Mouse (Mus musculus) adrenal gland, postnatal 10 days (tissue): ENCODE data around the gene Cxcr5. TPM values are rescaled to one million over a fixed set of nuclear protein-coding genes. Genes with fewer than 3 reads are reported as not detected.
A peak's percentile ranks its signal among the peaks of the same experiment; 100 is the strongest.

Source experiments
- DNase-seq: peaks from one replicate; pipeline ENCODE4 v3.0.0; 2021; ENCODE audit warnings: mixed read lengths
- total RNA-seq, 2 experiments: library from RNA; stranded (reverse); gene quantifications; 2 replicates each; pipeline ENCODE4 v1.2.3; 2021

Cxcr5 gene
- total RNA-seq, 2 experiments from 2014 or later: 1.0 to 1.4 TPM

DNA sequence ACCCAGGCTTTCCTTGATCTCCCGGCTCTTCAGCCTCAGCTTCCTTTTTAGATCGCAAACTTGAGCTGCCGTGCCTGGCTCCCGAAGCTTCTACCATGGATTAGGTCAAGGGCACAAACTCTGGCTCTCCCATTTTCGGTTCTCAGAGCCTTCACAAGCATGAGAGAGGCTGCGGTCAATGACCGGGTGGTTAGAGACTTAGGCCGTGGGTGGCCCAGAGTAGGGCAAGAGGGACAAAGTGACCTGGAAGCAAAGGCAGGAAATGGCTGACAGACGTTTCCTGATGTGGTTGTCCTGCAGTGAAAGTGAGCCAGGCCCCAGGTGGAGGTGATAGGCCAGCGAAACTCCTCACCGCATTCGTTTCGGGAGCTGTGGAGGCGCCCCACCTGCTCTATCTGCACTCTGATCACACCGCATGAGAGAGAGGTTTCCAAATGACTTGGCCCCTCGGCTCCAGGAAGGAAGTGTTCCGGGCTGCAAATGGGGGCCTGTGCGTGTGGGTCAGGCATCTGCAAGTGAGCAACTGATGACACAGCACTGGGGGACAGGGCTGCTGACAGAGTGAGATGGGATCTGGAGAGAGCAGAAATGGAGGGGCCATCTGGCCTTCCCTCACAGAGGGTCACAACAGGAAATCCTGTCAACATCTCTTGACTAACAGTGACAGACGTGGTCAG is 23.9 kb downstream of the Cxcr5 start:
- no peak for DNase-seq

DNA sequence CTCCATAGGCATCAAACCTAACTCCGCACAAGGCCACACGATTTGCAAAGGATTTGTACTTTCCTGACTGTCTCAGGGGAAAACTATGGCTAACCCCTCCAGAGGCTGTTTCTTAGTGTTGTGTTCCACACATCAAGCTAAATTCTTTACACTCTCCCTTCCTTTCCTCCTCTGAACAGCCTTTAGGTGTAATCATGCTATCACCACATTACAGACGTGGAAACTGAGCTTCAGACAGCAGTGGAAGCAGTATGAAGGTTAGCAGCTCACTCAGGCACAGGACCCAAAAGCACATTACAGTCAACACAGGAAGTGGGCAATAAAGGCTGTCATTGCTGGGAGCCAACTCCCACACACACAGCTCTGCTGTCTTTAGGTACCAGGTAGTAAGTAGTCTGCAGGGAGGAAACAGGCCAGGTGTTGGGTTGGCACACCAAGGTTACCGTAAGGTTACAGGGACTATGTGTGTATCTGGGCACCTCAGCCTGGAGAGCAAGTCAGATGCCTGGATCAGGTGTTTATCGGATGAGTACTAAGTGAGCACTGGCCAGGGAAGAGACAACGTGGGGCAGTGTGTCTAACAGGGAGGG is 28.6 kb downstream of the Cxcr5 start:
- DNase-seq: no peak

DNA sequence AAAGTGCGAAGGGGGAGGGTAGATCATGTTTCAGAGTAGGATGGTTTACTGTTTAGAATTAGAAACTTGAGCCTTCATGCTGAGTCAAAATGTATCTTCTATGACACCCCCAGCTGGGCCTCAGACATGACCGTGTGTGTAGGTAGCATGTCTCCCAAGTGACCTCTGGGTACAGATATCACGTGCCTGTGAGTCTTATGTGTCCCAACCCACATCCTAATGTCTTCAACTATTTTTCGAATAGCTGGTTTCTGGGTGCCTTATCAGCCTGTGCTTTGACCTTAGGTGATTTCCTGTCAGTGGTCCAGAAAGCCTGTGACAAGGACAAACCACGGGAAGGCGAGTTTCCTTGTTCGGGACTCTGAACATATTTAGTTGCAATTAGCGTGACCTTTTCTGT is 33.3 kb downstream of the Cxcr5 start:
- no peak for DNase-seq

DNA sequence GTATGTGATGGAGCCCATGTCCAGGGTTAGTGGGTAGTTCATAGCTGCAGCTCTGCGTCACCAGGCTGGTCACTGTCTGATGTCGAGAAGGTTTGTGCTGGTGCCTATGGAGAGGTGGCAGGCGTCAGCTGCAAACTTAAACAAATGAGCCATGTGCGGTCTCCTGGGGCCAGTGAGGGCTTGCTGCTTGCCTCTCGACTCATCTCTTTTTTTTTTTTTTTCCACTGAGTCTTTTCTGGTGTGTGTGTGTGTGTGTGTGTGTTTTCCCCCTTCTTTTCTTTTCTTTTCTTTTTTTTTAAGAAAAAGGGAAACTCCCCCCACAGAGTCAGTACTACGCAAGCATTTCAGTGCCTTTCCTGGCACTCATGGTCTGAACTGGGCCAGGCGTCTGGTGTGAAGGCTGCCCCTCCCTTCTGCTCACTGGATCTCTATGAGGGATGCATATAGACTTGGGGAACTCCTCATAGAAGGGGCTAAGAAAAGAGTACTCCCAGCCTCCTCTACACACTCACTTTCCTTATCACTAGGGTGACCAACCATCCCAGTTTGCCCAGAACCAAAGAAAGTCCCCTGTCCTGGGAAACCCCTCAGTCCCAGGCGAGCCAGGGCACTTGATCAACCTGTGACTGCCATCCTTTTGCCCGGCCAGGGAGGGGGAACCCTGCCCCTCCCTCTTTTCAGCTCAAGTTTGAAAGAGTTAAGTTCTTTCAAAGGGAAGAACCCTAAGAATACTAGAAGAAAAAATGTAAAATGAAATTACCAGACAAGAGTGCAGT is 35.2 kb downstream of the Cxcr5 start:
- no peak for DNase-seq

DNA sequence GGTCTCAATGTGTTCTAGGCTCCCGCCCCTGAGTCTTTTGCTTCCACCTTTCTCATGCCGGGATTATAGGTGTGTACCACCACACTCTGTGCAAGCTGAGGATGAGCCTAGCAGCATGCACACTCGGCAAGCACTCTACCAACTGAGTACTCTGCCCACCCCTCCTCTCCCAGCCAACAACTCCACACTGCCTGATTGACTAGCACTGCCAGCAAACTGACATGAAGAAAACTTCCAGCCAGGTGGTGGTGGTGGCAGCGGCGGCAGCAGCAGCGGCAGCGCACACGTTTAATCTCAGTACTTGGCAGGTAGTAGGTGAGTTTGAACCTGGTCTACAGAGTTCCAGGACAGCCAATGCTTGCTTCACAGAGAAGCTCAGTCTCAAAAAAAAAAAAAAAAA is 36.1 kb downstream of the Cxcr5 start:
- no peak for DNase-seq

DNA sequence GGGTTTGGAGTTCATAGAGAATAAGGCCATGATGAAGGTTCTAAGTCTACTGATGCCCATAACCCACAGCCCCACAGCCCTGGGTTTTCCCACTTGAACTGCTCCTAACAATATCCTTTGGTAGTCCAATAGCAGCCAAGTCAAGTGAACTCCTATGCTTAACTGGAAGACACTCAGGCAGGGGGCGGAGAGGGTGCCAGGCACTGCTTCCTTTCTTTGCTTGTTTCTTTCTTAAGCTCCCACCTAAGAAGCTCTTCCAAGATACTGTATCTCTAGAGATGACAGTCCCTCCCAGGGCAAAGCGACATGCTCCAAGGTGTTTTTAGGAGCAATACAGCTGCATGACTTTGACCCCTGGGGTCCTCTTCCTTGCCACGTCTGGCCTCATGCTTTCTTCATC is 36.7 kb downstream of the Cxcr5 start:
- no peak for DNase-seq

DNA sequence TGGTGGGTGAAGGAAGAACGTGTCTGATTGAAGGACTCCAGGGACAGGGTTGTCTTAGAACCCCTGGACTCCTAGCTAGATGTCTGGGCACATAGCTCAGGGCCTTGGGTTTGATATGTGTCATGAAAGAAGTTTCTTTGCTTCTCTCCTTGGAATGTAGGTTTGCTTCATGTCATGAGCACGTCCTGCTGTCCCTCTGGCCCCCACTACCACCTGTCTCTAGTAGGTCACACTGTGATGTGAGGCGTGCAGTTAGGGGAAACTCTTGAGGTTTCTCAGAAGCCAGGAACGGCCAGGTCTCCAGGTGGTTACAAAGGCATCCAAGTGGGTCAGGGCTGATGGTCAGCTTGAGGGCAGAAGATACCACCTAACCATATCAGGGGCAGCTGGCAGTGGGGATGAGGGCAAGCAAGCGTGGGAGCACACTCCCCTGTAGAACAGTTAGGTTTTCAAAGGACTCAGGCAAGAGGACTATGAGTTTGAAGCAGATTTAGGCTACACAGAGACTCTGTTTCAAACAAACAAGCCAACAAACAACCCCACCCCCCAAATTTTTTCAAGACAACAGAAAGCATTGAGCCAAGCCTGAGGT is 37.3 kb downstream of the Cxcr5 start:
- no peak for DNase-seq

DNA sequence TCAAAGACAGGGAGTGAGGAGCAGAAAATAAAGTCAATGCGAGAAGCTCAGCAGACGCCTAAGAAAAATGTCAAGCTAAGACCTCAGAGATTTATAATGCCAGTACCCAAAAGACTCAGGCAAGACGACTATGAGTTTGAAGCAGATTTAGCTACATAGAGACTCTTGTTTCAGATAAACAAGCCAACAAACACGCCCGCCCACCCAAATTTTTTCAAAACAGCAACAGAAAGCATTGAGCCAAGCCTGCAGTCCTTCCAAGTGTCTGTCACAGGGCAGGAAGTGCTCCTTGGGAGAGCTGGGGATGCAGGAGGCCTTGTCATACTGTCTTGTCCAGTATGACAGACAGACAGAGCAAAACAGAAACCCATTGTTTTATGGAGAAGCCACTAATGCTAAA is 38.0 kb downstream of the Cxcr5 start:
- DNase-seq: no peak

DNA sequence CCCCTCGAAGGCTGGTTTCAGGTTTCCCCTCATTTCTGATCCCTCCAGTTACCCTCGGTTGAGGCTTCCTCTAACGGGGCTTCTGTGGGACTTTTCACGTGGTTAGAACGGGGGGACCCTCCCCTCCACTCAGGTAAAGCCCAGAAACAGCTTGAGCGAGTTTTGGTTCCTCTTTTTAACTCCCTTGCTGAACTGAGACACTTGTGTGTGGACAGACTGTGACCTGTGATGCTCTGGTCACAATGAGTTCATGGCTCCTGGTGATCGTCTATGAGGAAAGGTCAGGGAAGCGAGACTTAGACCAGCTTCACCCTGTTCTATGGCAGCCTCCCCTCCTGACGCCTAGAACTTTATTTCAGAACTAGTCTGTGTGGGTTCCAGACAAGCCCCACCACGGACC is 39.8 kb downstream of the Cxcr5 start:
- no peak for DNase-seq

DNA sequence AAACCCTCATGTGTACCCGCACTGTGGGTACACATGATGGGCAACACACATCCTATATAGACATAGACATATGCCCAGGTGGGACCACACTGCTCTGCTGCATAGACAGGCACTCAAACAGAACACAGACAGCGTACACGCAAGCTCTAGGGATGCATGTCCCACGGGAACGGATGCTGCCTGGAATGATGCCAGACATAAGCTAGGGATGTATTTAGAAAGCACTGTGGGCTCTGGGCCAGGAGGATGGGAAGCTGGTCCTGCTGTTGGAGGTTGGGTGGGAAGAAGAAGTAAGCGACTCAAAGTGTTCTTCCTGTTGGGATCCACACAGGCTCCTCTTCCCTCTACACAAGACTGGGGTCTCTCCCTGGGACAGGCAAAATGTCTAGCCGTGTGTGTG is 43.6 kb downstream of the Cxcr5 start:
- peak; percentile 26 for DNase-seq

DNA sequence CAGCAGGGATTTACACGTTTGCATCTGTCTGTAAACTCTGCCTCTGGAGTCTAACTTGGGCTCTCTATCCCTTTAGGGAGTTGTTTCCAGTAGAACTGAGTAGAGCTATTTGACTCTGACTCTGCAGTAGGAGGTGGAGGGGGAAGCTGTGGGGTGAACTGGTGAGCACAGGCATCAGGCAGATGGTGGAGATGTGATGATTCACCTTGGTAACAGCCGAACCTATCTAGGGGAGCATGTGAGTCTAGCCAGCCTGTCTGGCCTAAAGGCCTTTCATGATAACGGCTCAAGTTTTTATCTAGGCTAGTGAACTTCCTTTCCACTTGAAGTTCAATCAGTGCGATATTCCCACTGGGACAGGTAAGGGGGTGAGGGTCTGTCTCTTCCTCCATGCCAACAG is 44.3 kb downstream of the Cxcr5 start:
- no peak for DNase-seq

DNA sequence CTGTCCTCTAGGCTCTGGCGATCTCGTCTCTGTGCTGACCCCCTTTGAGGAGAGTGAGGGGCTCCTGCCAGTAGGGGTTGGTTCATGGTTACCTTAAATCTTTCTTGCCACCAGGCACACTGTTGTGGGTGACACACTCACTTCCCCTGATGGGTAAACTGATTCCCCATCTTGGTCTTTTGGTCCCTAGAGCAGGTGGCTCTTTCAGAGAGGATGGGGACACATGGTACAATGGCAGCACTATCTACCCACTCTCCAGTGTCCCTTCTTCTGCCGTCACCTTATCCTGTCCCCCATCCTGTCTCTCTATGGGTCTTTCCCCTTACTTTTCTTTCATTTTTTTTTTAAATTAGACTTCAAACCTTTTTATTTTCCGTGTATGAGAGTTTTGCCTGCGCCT is 45.8 kb downstream of the Cxcr5 start:
- DNase-seq: no peak

DNA sequence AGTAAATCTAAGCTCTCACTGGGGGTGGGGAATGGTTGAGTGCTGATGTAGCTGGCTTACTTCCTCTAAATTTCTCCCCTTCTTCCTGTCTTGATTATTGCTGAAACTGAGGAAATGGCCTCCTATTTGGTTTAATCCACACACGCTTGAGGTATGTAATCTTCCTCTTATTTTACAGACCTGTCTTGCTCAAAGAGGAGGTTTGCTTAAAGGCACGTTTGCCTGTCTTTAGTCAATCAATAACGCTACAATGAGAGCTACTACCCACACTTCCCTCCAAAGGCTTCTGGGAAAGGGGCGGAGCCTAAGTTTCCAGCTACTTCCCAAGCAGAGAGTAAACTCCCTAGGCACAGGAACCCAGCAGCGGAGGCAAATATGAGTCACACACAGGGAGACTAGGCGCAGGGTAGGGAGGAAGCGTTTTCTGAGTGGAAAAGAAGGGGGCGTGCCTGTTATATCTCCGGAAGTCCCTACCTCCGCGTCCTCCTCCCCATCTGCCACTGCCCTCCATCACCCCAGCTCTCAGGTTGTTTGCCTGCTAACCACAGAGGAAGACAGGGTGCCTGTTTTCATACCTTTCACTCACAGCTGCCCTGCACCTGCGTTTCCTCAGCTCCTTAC is 46.4 kb downstream of the Cxcr5 start:
- DNase-seq: peak; percentile 61

DNA sequence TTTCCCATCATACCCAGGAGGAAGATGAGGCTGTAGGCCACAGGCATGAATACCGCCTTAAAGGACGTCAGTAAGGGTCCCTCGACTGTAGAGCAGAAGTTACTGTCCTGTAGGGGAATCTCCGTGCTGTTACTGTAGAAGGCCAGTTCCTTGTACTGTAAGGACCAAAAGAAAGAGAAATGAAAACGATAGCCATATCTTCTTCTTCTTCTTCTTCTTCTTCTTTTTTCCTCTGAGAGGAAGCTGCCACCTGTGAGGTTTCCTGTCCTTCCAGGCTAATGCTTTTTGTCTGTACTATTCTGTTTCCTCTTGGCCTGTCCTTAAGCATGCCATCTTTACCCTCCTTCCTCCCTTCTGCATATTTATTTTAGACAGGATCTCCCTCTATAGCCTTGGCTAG is 47.5 kb downstream of the Cxcr5 start:
- no peak for DNase-seq

DNA sequence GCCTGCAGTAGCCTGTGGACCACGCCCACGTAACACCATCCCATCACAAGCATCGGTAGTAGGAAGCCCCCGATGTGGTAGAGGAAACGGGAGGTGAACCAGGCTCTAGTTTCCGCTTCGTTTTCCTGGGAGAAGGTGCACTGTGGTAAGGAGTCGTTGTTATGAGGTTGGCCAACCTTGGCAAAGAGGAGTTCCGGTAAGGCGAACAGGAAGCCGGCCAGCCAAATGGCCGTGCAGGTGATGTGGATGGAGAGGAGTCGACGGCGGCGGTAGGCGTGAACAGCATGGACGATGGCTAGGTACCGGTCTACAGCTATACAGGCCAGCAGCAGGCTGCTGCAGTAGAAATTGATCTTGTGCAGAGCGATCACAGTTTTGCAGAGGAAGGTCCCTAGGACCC is 48.1 kb downstream of the Cxcr5 start:
- no peak for DNase-seq

DNA sequence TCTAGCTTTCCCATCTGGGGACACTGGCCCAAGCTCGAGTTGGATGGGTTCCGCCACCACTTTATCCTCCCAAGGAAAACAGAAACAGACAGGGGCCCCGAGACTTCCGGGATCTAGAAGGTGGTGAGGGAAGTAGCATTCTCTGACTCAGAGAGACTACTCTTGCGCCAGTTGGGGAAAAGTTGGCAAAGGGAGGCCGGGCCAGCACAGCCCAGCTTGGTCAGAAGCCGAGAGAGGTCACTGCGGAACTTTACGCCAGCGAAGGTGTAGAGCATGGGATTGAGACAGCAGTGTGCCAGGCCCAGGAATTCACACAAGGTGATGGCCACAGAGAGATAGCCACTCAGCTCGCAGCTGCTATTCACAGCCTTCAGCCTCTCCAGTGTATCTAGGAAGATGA is 48.6 kb downstream of the Cxcr5 start:
- DNase-seq: peak; percentile 61

DNA sequence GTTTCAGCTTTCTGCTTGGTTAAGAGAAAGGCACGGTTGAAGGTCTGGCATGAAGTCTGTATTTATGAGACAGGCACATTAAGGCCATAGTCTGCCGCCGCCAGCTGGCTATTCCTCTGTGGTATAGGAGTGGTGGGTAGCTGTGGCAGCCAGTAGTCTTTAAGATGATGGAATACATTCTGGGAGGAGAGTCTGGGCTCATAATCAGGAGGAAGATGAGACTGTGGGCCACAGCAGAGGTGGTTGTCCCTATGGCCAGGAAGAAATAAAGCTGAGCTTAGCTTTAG is 49.0 kb downstream of the Cxcr5 start:
- no peak for DNase-seq

DNA sequence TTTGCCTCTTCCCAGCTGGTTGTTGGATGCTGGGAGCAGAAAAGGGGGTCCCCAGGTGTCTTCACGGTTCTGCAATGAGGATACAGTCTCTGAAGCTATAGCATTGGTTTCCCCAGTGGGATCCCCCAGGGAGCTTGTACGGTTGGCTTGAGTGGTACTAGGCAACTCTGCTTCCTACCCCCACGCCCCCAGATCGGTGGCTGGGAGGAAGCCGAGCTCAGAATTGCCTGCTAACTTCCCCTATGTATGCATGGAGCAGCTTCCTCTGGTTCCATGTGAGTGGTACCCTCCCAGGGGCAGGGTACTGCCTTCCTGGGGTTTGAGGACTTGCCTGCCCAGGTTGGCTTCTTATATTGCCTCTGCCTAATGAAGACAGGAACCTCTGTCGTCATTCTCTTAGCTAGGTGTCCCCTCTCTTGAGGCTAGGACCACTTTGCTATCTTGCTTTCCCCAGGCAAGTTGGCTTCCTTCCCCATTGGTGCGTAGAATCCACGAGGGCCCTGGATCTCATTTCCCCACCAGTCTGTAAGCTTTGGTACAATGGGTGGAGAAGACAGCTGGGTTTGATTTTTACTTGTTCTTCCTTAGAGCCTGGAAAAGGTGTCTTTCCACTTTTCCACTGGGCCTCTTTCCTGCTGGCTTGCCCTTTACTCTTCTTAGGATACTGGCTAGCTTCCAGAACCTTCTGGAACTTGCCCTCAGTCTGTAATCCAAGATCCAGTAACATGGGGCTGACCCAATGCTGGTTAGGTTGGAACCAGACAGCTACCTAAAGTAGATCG is 49.6 kb downstream of the Cxcr5 start:
- DNase-seq: peak; percentile 27

DNA sequence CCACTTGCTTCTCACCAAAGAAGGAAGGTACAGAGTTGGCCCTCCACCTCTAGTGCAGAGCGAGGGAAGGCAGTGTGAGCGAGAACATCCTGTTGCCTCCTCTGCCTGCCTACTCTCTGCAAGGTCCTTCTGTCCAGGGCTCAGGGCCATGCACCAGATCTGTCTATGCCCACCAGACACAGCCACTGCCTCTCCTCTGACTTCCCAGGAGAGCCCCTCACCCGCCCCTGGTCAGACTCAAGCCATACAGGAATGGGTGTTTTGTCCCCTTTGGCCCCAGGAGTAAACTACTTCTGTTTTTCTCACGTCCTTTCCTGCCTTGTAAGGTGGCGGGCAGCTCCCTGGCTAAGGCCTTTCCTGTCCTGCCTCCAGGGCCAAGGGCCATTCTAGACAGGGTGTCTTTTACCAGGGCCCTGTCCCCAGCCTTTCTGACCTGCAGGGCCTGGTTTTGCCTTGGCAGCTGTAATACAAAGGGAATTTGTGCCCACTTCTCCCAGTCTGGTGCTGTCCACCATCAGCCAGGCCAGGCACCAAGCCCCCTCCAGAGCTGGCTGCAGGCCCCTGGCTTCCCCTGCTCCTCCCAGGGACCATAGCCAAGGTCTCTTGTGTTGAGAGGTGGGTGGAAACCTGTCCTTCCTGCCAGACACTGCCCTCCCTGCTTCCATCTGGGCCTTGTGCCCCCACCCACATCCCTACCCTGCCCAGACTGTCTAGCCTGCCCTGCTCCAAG is 50.6 kb downstream of the Cxcr5 start:
- DNase-seq: peak; percentile 58

DNA sequence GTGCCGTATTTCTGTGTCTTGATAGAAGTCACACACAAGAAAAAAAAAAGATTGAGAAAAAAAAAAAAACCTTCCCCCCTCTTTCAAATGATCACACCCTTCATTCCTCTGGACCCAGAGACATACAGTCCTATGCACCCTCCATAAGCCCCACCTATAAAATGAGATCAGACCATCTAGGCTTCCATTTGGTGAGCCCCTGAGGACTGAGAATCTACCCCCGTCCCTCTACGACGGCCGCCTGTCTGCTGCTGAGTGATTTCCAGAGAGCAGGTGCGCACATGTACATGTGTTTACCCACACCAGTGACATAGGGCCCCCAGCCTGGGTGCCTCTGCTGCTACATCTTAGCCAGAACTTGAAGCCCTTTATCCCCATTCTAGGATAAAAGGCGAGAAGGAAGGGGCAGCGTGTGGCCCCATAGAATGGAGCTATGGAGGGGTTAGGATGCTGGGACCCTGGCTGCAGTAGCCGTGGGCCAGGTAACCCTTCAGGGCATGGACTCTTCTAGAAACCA is 51.3 kb downstream of the Cxcr5 start:
- peak; percentile 28 for DNase-seq
